Mouse (Mus musculus): ENCODE measurements around the gene Ccr6.

Gene Ccr6

GRCm38 (mm10) chr17:8278356-8278755 is 42.5 kb downstream of the Ccr6 start:
- in situ Hi-C loops (cut with MboI; ENCODE audit: unreplicated experiment in 2 of 2) = loop anchor here in 1 of 2 experiments (5.0 kb wide), 1 partner anchor 34 kb away; the partner anchor contains the start of gene Sft2d1

GRCm38 (mm10) chr17:8282821-8283525 is 47.1 kb downstream of the Ccr6 start, which contains the start of gene Mpc1:
Mpc1 (plus strand) TSS chr17:8282904.
- in situ Hi-C loops (cut with MboI; ENCODE audit: unreplicated experiment in 2 of 2) = no loop called here

GRCm38 (mm10) chr17:8283526-8284253 is 47.8 kb downstream of the Ccr6 start:
- in situ Hi-C loops (cut with MboI; ENCODE audit: unreplicated experiment in 2 of 2) = no loop called here

GRCm38 (mm10) chr17:8284254-8284661 is 48.4 kb downstream of the Ccr6 start:
- in situ Hi-C loops (cut with MboI; ENCODE audit: unreplicated experiment in 2 of 2) = no loop called here

GRCm38 (mm10) chr17:8285056-8285455 is 49.2 kb downstream of the Ccr6 start:
- in situ Hi-C loops (cut with MboI; ENCODE audit: unreplicated experiment in 2 of 2) = no loop called here

DNA sequence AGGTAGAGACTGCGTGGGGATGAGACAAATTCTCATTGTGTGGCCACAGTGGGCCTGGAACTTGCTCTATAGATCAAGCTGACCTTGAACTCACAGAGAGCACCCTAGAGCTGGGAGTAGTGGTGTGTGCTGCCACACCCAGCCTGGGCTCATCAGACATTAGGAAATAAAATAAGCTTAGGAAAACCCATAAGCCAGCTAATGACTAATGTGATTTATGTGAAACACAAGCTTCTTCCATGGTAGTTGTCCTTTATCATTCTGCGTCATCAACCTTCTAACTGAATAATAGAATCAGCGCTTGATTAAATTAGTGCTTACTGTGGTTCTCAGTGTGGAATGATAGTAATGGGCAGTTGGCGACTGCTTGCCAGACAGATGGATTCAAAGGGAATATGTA is 51.1 kb downstream of the Ccr6 start:
- in situ Hi-C loops (cut with MboI; ENCODE audit: unreplicated experiment in 2 of 2) = no loop called here

GRCm38 (mm10) chr17:8289993-8290679 is 54.3 kb downstream of the Ccr6 start:
- in situ Hi-C loops (cut with MboI; ENCODE audit: unreplicated experiment in 2 of 2) = no loop called here

DNA sequence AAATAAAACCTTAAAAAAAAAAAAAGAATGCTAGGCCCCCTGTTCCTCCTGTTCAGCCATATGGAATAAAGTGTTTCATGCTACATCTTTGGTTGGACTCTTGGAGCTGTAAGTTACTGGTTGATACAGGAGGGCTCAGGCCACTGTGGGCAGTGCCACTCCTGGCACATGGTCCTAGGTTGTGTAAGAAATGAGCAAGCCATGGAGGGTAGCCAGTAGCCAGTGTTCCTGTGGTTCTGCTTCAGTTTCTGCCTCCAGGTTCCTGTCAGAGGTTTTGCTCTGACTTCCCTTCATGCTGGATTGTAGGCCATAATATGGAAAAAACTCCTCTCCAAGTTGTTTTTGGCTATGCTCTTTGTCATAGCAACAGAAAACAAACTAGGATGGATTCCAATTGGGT is 54.9 kb downstream of the Ccr6 start:
- in situ Hi-C loops (cut with MboI; ENCODE audit: unreplicated experiment in 2 of 2) = no loop called here

- in situ Hi-C loops (cut with MboI; ENCODE audit: unreplicated experiment in 2 of 2) = no loop called here
These were observed 60.0 kb downstream of the Ccr6 start for GRCm38 (mm10) chr17:8295825-8296224.

- in situ Hi-C loops (cut with MboI; ENCODE audit: unreplicated experiment in 2 of 2) = no loop called here
These were observed 60.5 kb downstream of the Ccr6 start for GRCm38 (mm10) chr17:8296313-8296844.

DNA sequence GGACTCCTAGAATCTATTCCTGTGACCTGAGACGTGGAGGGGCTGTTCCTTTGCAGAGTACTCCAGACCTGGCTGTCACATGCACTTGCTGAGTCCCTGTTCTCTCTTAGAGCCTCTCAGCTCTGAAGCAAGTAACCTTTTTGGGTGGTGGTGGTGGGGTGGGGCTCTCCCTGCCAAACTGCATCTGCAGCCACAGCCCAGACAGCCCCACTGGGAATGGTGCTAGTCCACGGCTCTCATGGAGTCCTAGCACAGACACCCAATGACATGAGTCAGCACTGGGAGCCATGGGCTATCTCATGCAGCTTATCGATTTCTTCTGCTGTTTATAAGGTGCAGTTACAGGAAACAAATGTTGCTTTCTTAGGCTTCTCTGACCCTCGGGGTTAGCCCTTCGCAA is 61.9 kb downstream of the Ccr6 start:
- in situ Hi-C loops (cut with MboI; ENCODE audit: unreplicated experiment in 2 of 2) = no loop called here

DNA sequence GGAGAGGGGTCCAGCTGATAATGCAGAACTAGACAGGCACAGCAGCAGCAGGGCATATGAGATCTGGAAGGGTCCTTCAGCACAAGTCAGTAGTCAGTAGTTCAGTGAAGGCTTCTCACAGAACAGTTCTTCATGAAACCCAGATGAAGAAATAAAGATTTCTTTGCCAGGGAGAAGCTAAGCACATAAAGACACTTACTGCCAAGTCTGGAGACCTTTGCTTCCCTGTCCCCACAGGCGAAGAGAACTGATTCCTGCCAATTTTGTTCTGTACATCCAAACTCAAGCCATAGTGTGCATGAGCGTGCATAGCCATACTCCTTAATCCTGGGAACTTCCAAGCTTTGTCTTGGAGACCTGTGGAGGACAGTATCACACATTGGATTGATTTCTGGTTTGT is 62.4 kb downstream of the Ccr6 start:
- in situ Hi-C loops (cut with MboI; ENCODE audit: unreplicated experiment in 2 of 2) = no loop called here

DNA sequence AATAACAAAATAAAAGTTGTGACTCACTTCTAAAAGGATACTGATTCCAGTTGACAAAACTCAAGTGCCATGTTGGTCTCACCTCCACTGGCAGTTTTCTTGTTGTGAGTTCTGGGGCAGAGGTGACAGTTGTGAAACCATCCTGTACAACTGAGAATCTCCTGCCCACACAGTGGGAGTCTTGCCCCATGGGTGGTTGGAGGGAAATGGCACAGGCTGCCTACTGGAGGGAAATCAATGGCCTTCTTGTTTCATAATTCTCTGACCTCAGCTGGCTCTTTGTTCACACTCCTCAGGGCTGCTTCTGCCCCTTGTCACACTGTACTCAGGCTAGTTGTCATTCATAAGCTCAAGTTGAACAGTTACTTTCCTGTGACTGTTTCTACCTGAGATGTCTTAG is 63.7 kb downstream of the Ccr6 start:
- in situ Hi-C loops (cut with MboI; ENCODE audit: unreplicated experiment in 2 of 2) = no loop called here

GRCm38 (mm10) chr17:8301515-8301914 is 65.7 kb downstream of the Ccr6 start:
- in situ Hi-C loops (cut with MboI; ENCODE audit: unreplicated experiment in 2 of 2) = no loop called here

DNA sequence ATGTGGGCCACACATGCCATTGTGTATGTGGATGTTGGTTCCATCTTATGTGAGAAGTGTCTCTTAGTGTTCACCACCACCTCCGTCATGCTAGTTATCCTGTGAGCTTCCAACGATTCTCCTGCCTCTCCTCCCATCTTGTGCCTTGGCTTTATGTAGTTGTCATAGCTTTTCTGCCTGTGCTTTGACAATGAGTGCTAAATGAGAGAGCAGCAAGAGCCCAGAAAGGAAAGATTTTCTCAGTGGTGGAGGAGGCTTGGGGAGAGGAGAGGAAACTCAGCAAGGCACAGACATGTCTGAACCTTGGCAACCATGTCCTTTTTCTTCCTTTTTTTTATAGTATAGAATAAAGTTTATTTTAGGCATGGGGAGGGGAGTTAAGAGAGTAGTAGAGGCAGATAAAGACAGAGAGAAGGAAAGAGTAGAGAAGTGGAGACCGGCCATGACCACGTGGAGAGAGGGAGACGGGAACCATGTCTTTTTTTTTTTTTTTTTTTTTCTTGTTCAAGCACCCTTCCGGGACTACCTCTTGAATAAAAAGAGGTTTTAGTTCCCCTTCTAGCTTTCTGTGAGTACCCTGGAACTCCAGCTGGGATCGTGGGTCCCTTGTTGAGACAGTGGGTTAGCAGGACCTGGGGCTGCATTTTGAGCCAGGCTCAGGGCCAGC is 67.1 kb downstream of the Ccr6 start:
- in situ Hi-C loops (cut with MboI; ENCODE audit: unreplicated experiment in 2 of 2) = no loop called here

DNA sequence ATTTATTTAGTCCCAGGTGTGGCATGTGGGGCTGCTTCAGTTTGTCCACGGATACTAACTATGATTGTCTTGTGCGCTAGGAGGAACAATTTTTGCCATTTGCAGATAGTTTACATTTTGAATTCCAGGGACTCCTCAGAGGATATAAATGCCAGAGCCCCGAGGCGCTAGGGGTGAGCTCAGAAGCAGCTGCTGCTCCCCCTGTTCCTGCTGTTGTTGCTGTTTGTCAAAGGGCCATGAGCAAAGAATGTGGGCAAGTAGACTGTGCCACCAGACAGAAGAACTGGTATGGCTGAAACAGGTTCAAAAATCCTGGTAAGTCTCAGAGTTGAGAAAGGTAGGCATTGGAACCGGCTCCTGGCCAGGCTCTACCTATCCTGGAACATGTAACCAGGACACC is 67.8 kb downstream of the Ccr6 start:
- in situ Hi-C loops (cut with MboI; ENCODE audit: unreplicated experiment in 2 of 2) = no loop called here

DNA sequence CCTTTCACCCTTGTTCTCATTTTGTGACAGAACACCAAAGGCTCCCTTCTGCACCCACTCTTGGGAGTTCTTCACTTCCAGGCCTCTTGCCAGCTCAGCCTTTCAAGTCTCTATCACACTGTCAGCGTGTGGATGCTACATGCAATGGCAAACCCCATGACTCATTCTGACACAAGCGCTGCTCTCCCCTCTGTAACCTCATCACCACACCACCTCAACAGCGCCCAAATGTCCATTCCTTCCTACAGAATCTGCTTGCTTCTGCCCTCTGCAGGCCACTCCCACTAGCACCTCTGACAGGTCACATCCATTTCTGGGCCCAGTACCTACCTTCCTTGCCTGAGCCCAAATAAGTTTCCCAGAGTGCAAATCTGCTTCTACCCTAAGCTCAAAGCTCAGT is 70.0 kb downstream of the Ccr6 start:
- in situ Hi-C loops (cut with MboI; ENCODE audit: unreplicated experiment in 2 of 2) = no loop called here
